Mouse (Mus musculus) C2C12 (cell line): ENCODE measurements around the gene Tmem8b. TPM values are rescaled to one million over a fixed set of nuclear protein-coding genes. Genes with fewer than 3 reads are reported as not detected.

Experiments used
- H3K27me3 ChIP-seq: one replicate; pipeline ENCODE4 v1.6.1; 2011; ENCODE audit not compliant: control insufficient read depth, insufficient read depth, insufficient read length
- H3K36me3 ChIP-seq: one replicate; pipeline ENCODE4 v1.6.1; 2011; ENCODE audit not compliant: control insufficient read depth, insufficient read depth
- H3K4me3 ChIP-seq: one replicate; pipeline ENCODE4 v1.5.1; 2011; ENCODE audit warnings: mild to moderate bottlenecking, control low read depth; ENCODE audit not compliant: poor library complexity, insufficient read depth, severe bottlenecking
- H3K79me2 ChIP-seq: one replicate; pipeline ENCODE4 v1.6.1; 2011; ENCODE audit not compliant: control insufficient read depth, insufficient read depth
- H3K79me3 ChIP-seq: one replicate; pipeline ENCODE4 v1.6.1; 2011; ENCODE audit warnings: low read depth, control low read depth
- H3ac ChIP-seq: one replicate; pipeline ENCODE3; 2011; ENCODE audit warnings: low read depth; ENCODE audit not compliant: control insufficient read depth, insufficient read length
- CEBPB ChIP-seq: IDR thresholded peaks from one replicate; pipeline ENCODE4 v1.6.1; 2011; ENCODE audit warnings: low read depth, mild to moderate bottlenecking, control low read depth, moderate library complexity
- CTCF ChIP-seq: IDR thresholded peaks from one replicate; pipeline ENCODE4 v1.5.1; 2011; ENCODE audit not compliant: control insufficient read depth, insufficient read depth, insufficient read length
- FOSL1 ChIP-seq: IDR thresholded peaks from one replicate; pipeline ENCODE4 v1.8.0; 2011; ENCODE audit warnings: mild to moderate bottlenecking, low read length; ENCODE audit not compliant: poor library complexity, insufficient read depth, severe bottlenecking
- MAX ChIP-seq: IDR thresholded peaks from one replicate; pipeline ENCODE4 v1.6.1; 2011; ENCODE audit warnings: mild to moderate bottlenecking, control low read depth
- MYOD1 ChIP-seq: IDR thresholded peaks from one replicate; pipeline ENCODE4 v1.6.1; 2011; ENCODE audit warnings: low read depth; ENCODE audit not compliant: control insufficient read depth, insufficient read length
- MYOG ChIP-seq: IDR thresholded peaks from one replicate; pipeline ENCODE4 v1.6.1; 2011; ENCODE audit not compliant: control insufficient read depth, insufficient read length; ENCODE audit errors: extremely low read depth
- USF1 ChIP-seq: IDR thresholded peaks from one replicate; pipeline ENCODE4 v1.6.1; 2011; ENCODE audit warnings: low read depth, mild to moderate bottlenecking, control low read depth, moderate library complexity
- polyA plus RNA-seq: library from polyadenylated mRNA; unstranded; fragments of >200 nt; fragmentation: generic; extraction: Trizol; gene quantifications from one replicate; pipeline ENCODE4 v1.2.1, GENCODE M21; 2012; ENCODE audit warnings: missing spikeins

Gene Tmem8b
- polyA plus RNA-seq, 1 experiment: 0.16 TPM

DNA sequence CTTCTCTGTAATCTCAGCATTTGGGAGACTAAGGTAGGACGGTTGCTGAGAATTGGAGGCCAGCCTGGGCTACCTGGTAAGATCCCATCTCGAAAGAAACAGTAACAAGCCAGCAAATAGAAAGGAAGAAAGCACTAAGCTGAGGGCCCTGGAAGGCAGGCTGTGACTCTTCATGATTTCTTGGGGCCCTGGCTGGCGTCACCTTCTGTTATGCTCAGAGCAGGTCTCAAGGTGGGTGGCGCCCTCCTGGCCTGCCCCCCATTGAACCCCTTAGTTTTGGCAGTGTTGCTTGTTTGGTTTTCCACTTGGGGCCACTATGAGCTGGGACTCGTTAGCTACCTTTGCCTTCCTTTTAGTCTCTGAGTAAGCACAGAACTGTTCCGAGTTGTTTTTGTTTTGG is 32.0 kb upstream of the Tmem8b start:
- Histone ChIP-seq H3K79me3 (no peaks in the 10 kb centered on the region), H3K36me3 (no peaks in the 10 kb centered on the region), H3ac (no peak overlapping the region), H3K4me3 (no peak overlapping the region), H3K79me2 (no peaks in the 10 kb centered on the region), H3K27me3 (no peaks in the 10 kb centered on the region)
- TF ChIP-seq CEBPB (no peak), USF1 (no peak), MYOD1 (no peak), CTCF (no peak), MYOG (no peak), FOSL1 (no peak), MAX (no peak)

DNA sequence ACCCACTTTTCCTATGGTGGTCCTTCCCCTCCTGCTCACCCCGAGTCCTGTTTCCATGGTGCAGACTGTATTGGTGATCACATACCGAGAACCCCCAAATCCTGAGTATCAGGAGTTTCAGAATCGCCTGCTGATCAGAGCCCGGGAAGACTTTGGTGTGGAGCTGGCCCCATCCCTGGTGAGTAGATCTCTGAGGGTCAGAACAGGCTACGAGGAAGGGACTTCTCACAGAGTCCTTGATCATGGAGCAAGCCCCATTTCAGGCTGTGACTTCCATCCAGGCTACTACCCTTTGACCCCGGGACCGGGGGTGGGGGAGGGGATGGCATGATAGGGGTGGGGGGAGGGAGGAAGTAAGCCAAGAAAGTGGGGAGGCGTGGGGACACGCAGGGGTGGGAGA is 28.7 kb upstream of the Tmem8b start:
- Histone ChIP-seq H3K36me3 (no peaks in the 10 kb centered on the region), H3K79me2 (no peaks in the 10 kb centered on the region), H3K79me3 (no peaks in the 10 kb centered on the region), H3K4me3 (no peak overlapping the region), H3K27me3 (no peaks in the 10 kb centered on the region), H3ac (no peak overlapping the region)
- TF ChIP-seq MYOD1 (no peak), USF1 (no peak), CTCF (no peak), MAX (no peak), CEBPB (no peak), MYOG (no peak), FOSL1 (no peak)

DNA sequence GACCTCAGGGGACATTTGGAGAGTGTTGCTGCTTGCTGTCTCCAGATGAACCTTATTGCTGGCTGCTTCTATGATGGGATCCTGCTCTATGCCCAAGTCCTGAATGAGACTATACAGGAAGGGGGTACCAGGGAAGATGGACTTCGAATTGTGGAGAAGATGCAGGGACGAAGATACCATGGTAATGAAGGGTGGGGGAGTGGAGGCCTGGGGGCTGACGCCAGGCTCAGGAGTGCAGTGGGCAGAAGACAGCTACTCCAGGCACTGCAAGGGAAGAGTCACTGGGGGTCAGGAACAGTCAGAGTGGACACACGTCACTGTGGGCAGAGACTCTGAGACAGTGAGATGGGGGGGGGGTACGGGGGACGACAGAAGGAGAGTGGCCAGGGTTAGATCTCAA is 28.3 kb upstream of the Tmem8b start:
- H3ac ChIP-seq: no peak overlapping the region

DNA sequence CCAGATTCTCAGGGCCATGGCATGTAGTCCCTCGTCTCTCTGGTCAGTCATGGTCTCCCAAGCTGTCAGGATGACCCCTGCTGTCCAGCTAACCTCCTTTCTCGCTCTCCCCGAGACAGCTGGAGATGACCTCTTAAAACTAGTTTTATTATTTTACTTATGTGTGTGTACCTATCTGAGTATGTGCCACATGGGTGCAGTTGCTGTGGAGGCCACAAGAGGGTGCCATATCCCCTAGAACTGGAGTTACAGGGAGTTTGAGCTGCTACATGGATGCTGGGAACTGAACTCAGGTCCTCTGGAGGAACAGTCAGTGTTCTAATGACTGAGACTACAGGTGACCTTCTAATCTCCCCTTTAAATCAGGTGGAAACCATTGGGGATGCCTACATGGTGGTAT is 19.0 kb upstream of the Tmem8b start:
- H3K27me3 ChIP-seq: no peaks in the 10 kb centered on the region
- TF ChIP-seq USF1 (no peak), MYOD1 (no peak), CEBPB (no peak), CTCF (no peak), MAX (no peak), FOSL1 (no peak), MYOG (no peak)
- no peak overlapping the region for H3K4me3 ChIP-seq
- H3ac ChIP-seq: no peak overlapping the region
- no peaks in the 10 kb centered on the region for H3K79me3 ChIP-seq
- H3K36me3 ChIP-seq: no peaks in the 10 kb centered on the region
- no peaks in the 10 kb centered on the region for H3K79me2 ChIP-seq

More for the DNA sequence above, 28.3 kb upstream of the Tmem8b start:
- H3K79me2 ChIP-seq: no peaks in the 10 kb centered on the region
- no peaks in the 10 kb centered on the region for H3K27me3 ChIP-seq
- H3K4me3 ChIP-seq: no peak overlapping the region
- no peak for TF ChIP-seq MAX
- TF ChIP-seq MYOG: no peak
- no peak for TF ChIP-seq CTCF
- TF ChIP-seq FOSL1: no peak
- no peak for TF ChIP-seq CEBPB
- TF ChIP-seq USF1: no peak
- no peak for TF ChIP-seq MYOD1
- no peaks in the 10 kb centered on the region for H3K36me3 ChIP-seq
- H3K79me3 ChIP-seq: no peaks in the 10 kb centered on the region

DNA sequence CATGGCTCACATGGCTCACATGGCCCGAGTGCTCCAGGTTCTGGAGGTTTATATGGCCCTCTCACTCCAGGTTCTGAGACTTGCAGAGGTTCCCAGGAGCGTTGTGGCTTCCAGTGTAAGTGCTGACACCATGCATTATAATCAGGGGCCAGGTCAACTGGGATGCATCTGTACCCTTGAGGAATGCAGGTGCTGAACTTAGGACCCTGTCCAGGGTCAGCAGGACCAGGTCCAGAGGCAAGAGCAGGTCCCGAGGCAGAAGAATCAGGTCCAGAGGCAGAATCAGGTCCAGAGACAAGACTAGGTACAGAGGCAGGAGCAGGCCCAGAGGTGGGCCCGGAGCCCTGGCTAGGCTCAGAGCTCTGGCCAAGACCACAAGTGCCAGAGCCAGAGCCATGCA is 16.0 kb upstream of the Tmem8b start:
- no peak overlapping the region for H3K4me3 ChIP-seq
- H3K36me3 ChIP-seq: no peaks in the 10 kb centered on the region
- H3K27me3 ChIP-seq: no peaks in the 10 kb centered on the region
- H3K79me2 ChIP-seq: no peaks in the 10 kb centered on the region
- no peaks in the 10 kb centered on the region for H3K79me3 ChIP-seq
- no peak for TF ChIP-seq MYOD1
- TF ChIP-seq FOSL1: no peak
- no peak for TF ChIP-seq MAX
- TF ChIP-seq CTCF: no peak
- no peak for TF ChIP-seq CEBPB
- no peak for TF ChIP-seq MYOG
- TF ChIP-seq USF1: no peak
- no peak overlapping the region for H3ac ChIP-seq
